Mouse (Mus musculus) stomach, postnatal 0 days (tissue): Measurements from ENCODE around the gene Hist2h2bb.

ENCODE experiments used
- CTCF ChIP-seq: IDR thresholded peaks from 2 replicates; pipeline ENCODE4 v1.5.1; 2016; ENCODE audit warnings: antibody characterized with exemption, low read depth, mild to moderate bottlenecking, moderate library complexity
- EP300 ChIP-seq: optimal IDR thresholded peaks from 2 replicates; pipeline ENCODE3; 2016; ENCODE audit warnings: antibody characterized with exemption

DNA sequence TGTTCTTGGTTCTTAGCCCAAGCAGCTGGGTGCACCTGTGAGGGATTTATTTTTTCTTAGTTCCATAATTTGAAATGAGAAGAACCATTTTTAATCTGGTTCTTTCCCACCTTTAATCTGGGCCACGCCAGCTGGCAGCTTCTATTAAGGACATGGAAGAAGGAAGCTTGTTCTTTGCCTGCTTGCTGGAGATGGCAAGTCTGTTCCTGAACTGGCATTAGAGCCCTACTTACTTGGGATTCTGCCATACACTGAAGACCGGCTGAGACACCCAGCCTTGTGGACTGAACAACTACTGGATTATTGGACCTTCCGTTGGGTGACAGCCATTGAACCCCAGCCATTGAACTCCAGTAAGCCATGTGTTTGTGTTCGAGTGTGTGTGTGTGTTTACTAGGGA, 46.8 kb upstream of the Hist2h2bb start:
- no peak for TF ChIP-seq CTCF
- no peak for TF ChIP-seq EP300
